Mouse (Mus musculus) erythroblast, embryonic 14.5 days (primary cell): ENCODE measurements around the gene Galk1.

Experiments
- GATA1 ChIP-seq: IDR thresholded peaks from 2 replicates; pipeline ENCODE4 v1.6.1; 2012; ENCODE audit warnings: low read length, inconsistent platforms, mixed read lengths
- TAL1 ChIP-seq: IDR thresholded peaks from 3 replicates; pipeline ENCODE4 v1.6.1; 2012; ENCODE audit warnings: low read length, inconsistent platforms, mixed read lengths

GRCm38 (mm10) chr11:116053510-116054229, 41.2 kb upstream of the Galk1 start:
- TF ChIP-seq TAL1 (no peak), GATA1 (no peak)
